Mouse (Mus musculus) brain, embryonic 14.5 days (tissue): Measurements from ENCODE around the gene Trp53tg5.

Source experiments
- CTCF ChIP-seq: fragments of 200-500 bp; IDR thresholded peaks from 2 replicates; pipeline ENCODE4 v1.5.1; 2012; ENCODE audit warnings: inconsistent platforms, mild to moderate bottlenecking, moderate library complexity, borderline replicate concordance; ENCODE audit not compliant: insufficient read depth, insufficient read length; ENCODE audit errors: extremely low read depth
- POLR2A ChIP-seq: fragments of 200-500 bp; IDR thresholded peaks from 2 replicates; pipeline ENCODE4 v1.6.1; 2012; ENCODE audit warnings: mild to moderate bottlenecking, inconsistent platforms, borderline replicate concordance; ENCODE audit not compliant: poor library complexity, insufficient read depth, insufficient read length, severe bottlenecking; ENCODE audit errors: extremely low read depth

- TF ChIP-seq POLR2A (no peak), CTCF (no peak)
Measured at GRCm38 (mm10) chr2:164452000-164452676, 21.4 kb downstream of the Trp53tg5 start.
